Mouse (Mus musculus) CH12.LX (cell line): ENCODE measurements around the gene Exoc6. TPM values are rescaled to one million over a fixed set of nuclear protein-coding genes. Genes with fewer than 3 reads are reported as not detected.

ENCODE experiments used
- DNase-seq: peaks from one replicate; pipeline ENCODE4 v3.0.0-alpha.2; 2013; ENCODE audit errors: extremely low read depth
- H3K27ac ChIP-seq: 2 replicates; pipeline ENCODE4 v1.5.1; 2012; ENCODE audit warnings: low read depth, mild to moderate bottlenecking, control low read depth, moderate library complexity; ENCODE audit not compliant: insufficient read depth
- H3K27me3 ChIP-seq: replicated peaks from 2 replicates; pipeline ENCODE3; 2012; ENCODE audit warnings: inconsistent platforms
- H3K36me3 ChIP-seq, 2 experiments: replicated peaks in 1 of 2; 2 replicates each; pipeline versions ENCODE3 to v1.6.1; 2012; ENCODE audit warnings: inconsistent platforms in 1 of 2, low read length in 1 of 2, mild to moderate bottlenecking in 1 of 2, mixed read lengths in 1 of 2, moderate library complexity in 1 of 2; ENCODE audit not compliant: control insufficient read depth in 1 of 2, insufficient read depth in 1 of 2
- H3K4me1 ChIP-seq, 2 experiments: 2 replicates each; pipeline ENCODE4 v1.6.1; 2012; ENCODE audit warnings: inconsistent platforms in 1 of 2, moderate library complexity in 1 of 2; ENCODE audit not compliant: insufficient read depth in 2 of 2, control insufficient read depth in 1 of 2
- H3K4me2 ChIP-seq: 2 replicates; pipeline ENCODE4 v1.6.1; 2012; ENCODE audit warnings: low read depth, mild to moderate bottlenecking, control low read depth; ENCODE audit not compliant: poor library complexity, insufficient read depth, severe bottlenecking
- H3K4me3 ChIP-seq, 3 experiments: fragments of 150-350 bp in 1 of 3; sonication (generic) in 1 of 3; replicated peaks in 1 of 3; 2 replicates each; pipeline versions ENCODE3 to v1.5.1; 2011 to 2012; ENCODE audit warnings: low read depth in 2 of 3, low read length in 2 of 3, mild to moderate bottlenecking in 2 of 3, moderate library complexity in 2 of 3, control low read depth in 1 of 3, improper control_type of control experiment in 1 of 3, inconsistent platforms in 1 of 3, mixed read lengths in 1 of 3; ENCODE audit not compliant: poor library complexity in 1 of 3
- H3K79me2 ChIP-seq: replicated peaks from 2 replicates; pipeline ENCODE4 v1.6.1; 2012; ENCODE audit warnings: mild to moderate bottlenecking, moderate library complexity; ENCODE audit not compliant: control insufficient read depth, poor library complexity, insufficient read depth, severe bottlenecking; ENCODE audit errors: extremely low read depth
- H3K9ac ChIP-seq: 2 replicates; pipeline ENCODE4 v1.6.1; 2012; ENCODE audit warnings: low read depth, mild to moderate bottlenecking, control low read depth, moderate library complexity; ENCODE audit not compliant: insufficient read depth
- H3K9me3 ChIP-seq: replicated peaks from 2 replicates; pipeline ENCODE3; 2012; ENCODE audit warnings: low read length, inconsistent platforms, mixed read lengths
- CHD1 ChIP-seq: IDR thresholded peaks from 2 replicates; pipeline ENCODE4 v1.6.1; 2012; ENCODE audit warnings: low read depth, low read length, improper control_type of control experiment, inconsistent platforms
- CHD2 ChIP-seq: IDR thresholded peaks from 2 replicates; pipeline ENCODE4 v1.6.1; 2011; ENCODE audit warnings: low read length, improper control_type of control experiment
- E2F4 ChIP-seq: IDR thresholded peaks from 2 replicates; pipeline ENCODE4 v1.6.1; 2011; ENCODE audit warnings: low read depth, low read length, improper control_type of control experiment; ENCODE audit not compliant: insufficient replicate concordance
- EP300 ChIP-seq: IDR thresholded peaks from 2 replicates; pipeline ENCODE4 v1.6.1; 2011; ENCODE audit warnings: low read length, improper control_type of control experiment
- ETS1 ChIP-seq: conservative IDR thresholded peaks from 2 replicates; pipeline ENCODE4 v1.6.1; 2012; ENCODE audit warnings: low read depth, mild to moderate bottlenecking, inconsistent platforms, low read length, improper control_type of control experiment, moderate library complexity
- GABPA ChIP-seq: IDR thresholded peaks from 2 replicates; pipeline ENCODE4 v1.6.1; 2012; ENCODE audit warnings: low read depth, low read length, improper control_type of control experiment, inconsistent platforms; ENCODE audit not compliant: insufficient replicate concordance
- HCFC1 ChIP-seq: IDR thresholded peaks from 2 replicates; pipeline ENCODE4 v1.6.1; 2012; ENCODE audit warnings: low read depth, mild to moderate bottlenecking, inconsistent platforms, low read length, improper control_type of control experiment
- IRF4 ChIP-seq: IDR thresholded peaks from 2 replicates; pipeline ENCODE4 v1.6.1; 2014; ENCODE audit warnings: low read depth, mild to moderate bottlenecking, inconsistent platforms, low read length, improper control_type of control experiment
- JUND ChIP-seq: conservative IDR thresholded peaks from 2 replicates; pipeline ENCODE4 v1.6.1; 2011; ENCODE audit warnings: low read depth, low read length, improper control_type of control experiment
- KAT2A ChIP-seq: IDR thresholded peaks from 2 replicates; pipeline ENCODE4 v1.6.1; 2012; ENCODE audit warnings: low read length, improper control_type of control experiment, inconsistent platforms; ENCODE audit not compliant: insufficient replicate concordance
- MAX ChIP-seq: IDR thresholded peaks from 2 replicates; pipeline ENCODE4 v1.6.1; 2011; ENCODE audit warnings: low read length, improper control_type of control experiment
- MEF2A ChIP-seq: IDR thresholded peaks from 2 replicates; pipeline ENCODE4 v1.6.1; 2014; ENCODE audit warnings: low read depth, mild to moderate bottlenecking, inconsistent platforms, low read length, improper control_type of control experiment, borderline replicate concordance
- NELFE ChIP-seq: IDR thresholded peaks from 2 replicates; pipeline ENCODE4 v1.6.1; 2011; ENCODE audit warnings: low read depth, low read length, improper control_type of control experiment
- PAX5 ChIP-seq: IDR thresholded peaks from 2 replicates; pipeline ENCODE4 v1.6.1; 2012; ENCODE audit warnings: low read length, inconsistent platforms, mixed read lengths
- POLR2A ChIP-seq: IDR thresholded peaks from 2 replicates; pipeline ENCODE4 v1.6.1; 2011; ENCODE audit warnings: low read depth, mild to moderate bottlenecking, improper control_type of control experiment, low read length
- POLR2AphosphoS2 ChIP-seq: IDR thresholded peaks from 2 replicates; pipeline ENCODE4 v1.6.1; 2011; ENCODE audit warnings: low read depth, low read length, improper control_type of control experiment
- RAD21 ChIP-seq: IDR thresholded peaks from 2 replicates; pipeline ENCODE4 v1.6.1; 2011; ENCODE audit warnings: low read depth, mild to moderate bottlenecking, low read length, improper control_type of control experiment, moderate library complexity
- RCOR1 ChIP-seq: conservative IDR thresholded peaks from 2 replicates; pipeline ENCODE4 v1.6.1; 2012; ENCODE audit warnings: low read depth, mild to moderate bottlenecking, inconsistent platforms, low read length, improper control_type of control experiment
- SIN3A ChIP-seq: IDR thresholded peaks from 2 replicates; pipeline ENCODE4 v1.6.1; 2012; ENCODE audit warnings: low read length, improper control_type of control experiment, inconsistent platforms
- USF1 ChIP-seq: IDR thresholded peaks from 2 replicates; pipeline ENCODE4 v1.6.1; 2014; ENCODE audit warnings: low read depth, mild to moderate bottlenecking, inconsistent platforms, low read length, improper control_type of control experiment
- ZKSCAN1 ChIP-seq: IDR thresholded peaks from 2 replicates; pipeline ENCODE4 v1.6.1; 2012; ENCODE audit warnings: low read depth, inconsistent platforms, low read length, improper control_type of control experiment, borderline replicate concordance
- dilution Hi-C: fragments of 300-500 bp; cut with MboI; formaldehyde crosslinking; loops from 2 replicates; pipeline ENCODE4 v1.14.3; 2020; ENCODE audit warnings: low sequenced_read_pairs; ENCODE audit not compliant: extremely low pct_unique_long_range_greater_than_20kb, extremely low pct_ligation_motif_present
- in situ Hi-C: fragments of 300-500 bp; cut with MboI; formaldehyde crosslinking; loops from 3 replicates; pipeline ENCODE4 v1.14.3; 2019; ENCODE audit warnings: low sequenced_read_pairs, low pct_ligation_motif_present, low pct_unique_long_range_greater_than_20kb, mixed read lengths
- polyA plus RNA-seq: library from polyadenylated mRNA; unstranded; fragments of >175 nt; gene quantifications from 2 replicates; pipeline ENCODE4 v1.2.1, GENCODE M21; 2012; ENCODE audit warnings: low read depth; ENCODE audit not compliant: insufficient read length
- total RNA-seq, 2 experiments: library from RNA; depleted of rRNA; stranded (reverse); fragments of 300-350 nt in 1 of 2; fragments of >200 nt in 1 of 2; gene quantifications; 2 replicates each; pipeline ENCODE4 v1.2.3; 2012 to 2014

The Exoc6 gene
- total and polyA plus RNA-seq, 3 experiments: 8.0 to 18.5 (median 12.1) TPM

DNA sequence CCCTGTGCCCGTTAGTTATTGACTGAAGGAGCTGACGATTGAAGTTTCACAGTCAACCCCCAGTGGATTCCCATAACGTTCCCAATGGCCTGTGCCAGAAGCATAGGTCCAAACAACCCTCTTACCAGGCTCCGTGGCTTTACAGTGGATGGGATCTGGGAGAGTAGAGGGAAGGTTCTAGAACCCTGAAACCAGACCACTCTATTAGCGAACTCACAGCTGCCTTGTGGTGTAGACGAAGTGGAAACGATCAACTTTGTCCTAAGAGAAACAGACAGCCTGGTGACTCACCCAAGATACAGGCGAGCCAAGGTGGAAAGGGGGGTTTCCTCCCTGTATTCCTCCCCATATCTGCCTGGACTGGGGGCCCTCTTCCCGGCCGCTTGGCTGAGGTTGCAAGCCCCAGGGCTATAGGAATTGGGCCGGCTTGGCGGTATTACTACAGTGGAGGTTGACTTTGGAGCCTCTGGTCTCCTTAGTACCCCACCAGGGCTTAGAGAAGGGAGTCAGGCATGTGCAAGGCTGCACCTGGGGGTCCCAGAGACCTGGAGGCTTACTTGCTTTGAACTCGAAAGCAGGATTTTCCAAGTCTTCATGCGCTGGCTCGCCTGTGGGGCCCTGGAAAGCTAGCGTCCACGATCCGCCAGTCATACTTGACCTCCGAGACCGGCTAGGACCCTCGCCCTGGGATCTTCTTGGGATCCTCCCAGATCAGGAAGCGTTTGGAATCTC lies 146.6 kb downstream of the Exoc6 start:
- Histone ChIP-seq H3K9me3 (peaks cover 18% of the 10 kb centered on the region), H3K9ac (no peak overlapping the region), H3K27me3 (no peaks in the 10 kb centered on the region), H3K4me1 (peaks cover 0 to 6% of the 10 kb centered on the region in 2 experiments; a peak in 1 of 4 replicates)
- in situ Hi-C loops: no loop called here
- TF ChIP-seq RCOR1: no peak
- TF ChIP-seq POLR2A: no peak
- no peak for TF ChIP-seq PAX5
- TF ChIP-seq, all 38 proteins: peak for 0
- dilution Hi-C loops: no loop called here
- Histone ChIP-seq H3K4me2 (no peak overlapping the region), H3K36me3 (peaks cover 0 to 4% of the 10 kb centered on the region in 2 experiments), H3K27ac (no peak overlapping the region), H3K4me3 (no peak overlapping the region), H3K79me2 (no peaks in the 10 kb centered on the region)
- no peak for DNase-seq

DNA sequence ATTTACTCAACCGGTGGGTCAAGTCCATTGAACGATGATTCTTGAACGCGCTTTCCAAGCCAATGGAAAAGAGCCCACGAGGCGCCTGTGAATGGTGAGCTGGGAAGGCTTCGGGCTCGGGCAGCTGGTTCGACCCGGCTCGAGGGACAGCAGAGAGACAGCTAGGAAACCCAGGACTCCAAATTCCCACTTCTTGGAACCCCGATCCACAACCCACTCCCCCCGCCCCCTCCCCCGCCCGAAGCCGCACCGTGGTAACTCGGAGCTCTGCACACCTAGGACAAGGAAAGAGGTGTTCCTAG lies 147.1 kb downstream of the Exoc6 start:
- TF ChIP-seq IRF4 (no peak), PAX5 (no peak), HCFC1 (no peak), MEF2A (no peak), RAD21 (no peak), KAT2A (no peak), CHD2 (no peak)

DNA sequence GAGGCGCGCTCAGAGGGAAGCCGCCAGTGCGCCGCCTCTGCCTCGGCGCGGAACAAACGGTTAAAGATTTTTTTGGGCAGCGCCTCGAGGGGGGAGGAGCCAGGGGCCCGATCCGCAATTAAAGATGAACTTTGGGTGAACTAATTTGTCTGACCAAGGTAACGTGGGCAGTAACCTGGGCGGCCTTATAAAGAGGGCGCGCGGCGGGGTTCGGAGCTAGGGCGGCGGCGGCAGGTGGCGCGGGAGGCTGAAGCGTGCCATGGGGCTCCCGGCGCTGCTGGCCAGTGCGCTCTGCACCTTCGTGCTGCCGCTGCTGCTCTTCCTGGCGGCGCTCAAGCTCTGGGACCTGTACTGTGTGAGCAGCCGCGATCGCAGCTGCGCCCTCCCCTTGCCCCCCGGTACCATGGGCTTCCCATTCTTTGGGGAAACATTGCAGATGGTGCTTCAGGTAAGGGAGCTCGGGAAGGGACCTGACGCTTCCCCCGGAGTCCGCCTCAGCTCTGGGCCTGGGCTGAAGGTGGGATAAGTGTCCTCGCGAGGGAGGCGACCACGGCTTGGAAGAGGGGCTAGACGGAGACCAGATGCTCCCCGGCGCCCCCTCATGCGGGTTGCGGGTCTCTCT lies 147.5 kb downstream of the Exoc6 start, which contains the start of gene Cyp26a1:
TSS of gene Cyp26a1 (plus strand) at position 148 of the 622 bp plus-strand sequence.
- Histone ChIP-seq H3K27ac (no peak within 1 kb of the TSS), H3K4me3 (no peak within 1 kb of the TSS), H3K27me3 (no peaks in the 10 kb centered on the region), H3K9ac (no peak within 1 kb of the TSS), H3K4me2 (no peak within 1 kb of the TSS), H3K4me1 (no peaks in the 10 kb centered on the region), H3K79me2 (no peaks in the 10 kb centered on the region), H3K9me3 (peaks cover 18% of the 10 kb centered on the region), H3K36me3 (peaks cover 0 to 4% of the 10 kb centered on the region in 2 experiments)
- in situ Hi-C loops: no loop called here
- DNase-seq: no peak
- TF ChIP-seq GABPA (no peak), CHD1 (no peak), CHD2 (no peak), E2F4 (no peak), USF1 (no peak), NELFE (no peak), POLR2AphosphoS2 (no peak), ETS1 (no peak), POLR2A (no peak), JUND (no peak), EP300 (no peak), MAX (no peak), SIN3A (no peak), ZKSCAN1 (no peak)
- dilution Hi-C loops: no loop called here

More for the DNA sequence above, 147.1 kb downstream of the Exoc6 start:
- in situ Hi-C loops (no loop called here), dilution Hi-C loops (no loop called here)
- peaks cover 0 to 4% of the 10 kb centered on the region in 2 experiments for H3K36me3 ChIP-seq
- no peak overlapping the region for H3K4me3 ChIP-seq
- no peak for DNase-seq
- H3K27me3 ChIP-seq: no peaks in the 10 kb centered on the region
- peaks cover 0 to under 1% of the 10 kb centered on the region in 2 experiments; a peak in 1 of 4 replicates for H3K4me1 ChIP-seq
- H3K79me2 ChIP-seq: no peaks in the 10 kb centered on the region
- peaks cover 18% of the 10 kb centered on the region for H3K9me3 ChIP-seq
- no peak overlapping the region for H3K4me2 ChIP-seq
- no peak overlapping the region for H3K27ac ChIP-seq
- H3K9ac ChIP-seq: no peak overlapping the region
